Mouse (Mus musculus): ENCODE results near the gene Cfap157.

GRCm38 (mm10) chr2:32737008-32737407 is 47.2 kb downstream of the Cfap157 start:
- TF ChIP-seq CTCF (IDR thresholded peaks at IDR 0.05; ENCODE audit: control insufficient read depth, insufficient read depth, low read length) (no peak), POLR2A (IDR thresholded peaks at IDR 0.05; ENCODE audit: borderline replicate concordance, control insufficient read depth, low read depth, low read length) (no peak)

Measured in bone marrow, adult 2 months (tissue).